Mouse (Mus musculus) myocyte (in vitro differentiated cells): ENCODE measurements around the gene Gm3278. TPM values are rescaled to one million over a fixed set of nuclear protein-coding genes. Genes with fewer than 3 reads are reported as not detected.
"Not testable (repeated sequence)": the region's sequence is repeated elsewhere in the genome, so short reads cannot be mapped to it uniquely, and the experiment has no call there.

Experiments
- H3K27me3 ChIP-seq: one replicate; pipeline ENCODE4 v1.6.1; 2011; ENCODE audit not compliant: control insufficient read depth, insufficient read depth, insufficient read length
- H3K36me3 ChIP-seq: one replicate; pipeline ENCODE4 v1.6.1; 2011; ENCODE audit not compliant: control insufficient read depth, insufficient read depth
- H3K4me2 ChIP-seq: one replicate; pipeline ENCODE4 v1.6.1; 2011; ENCODE audit warnings: low read depth, control low read depth
- H3K4me3 ChIP-seq: one replicate; pipeline ENCODE4 v1.5.1; 2011; ENCODE audit warnings: mild to moderate bottlenecking, control low read depth, moderate library complexity
- H3K79me2 ChIP-seq: one replicate; pipeline ENCODE4 v1.6.1; 2011; ENCODE audit not compliant: control insufficient read depth, insufficient read depth
- H3ac ChIP-seq: one replicate; pipeline ENCODE4 v1.6.1; 2011; ENCODE audit not compliant: control insufficient read depth, insufficient read length
- polyA plus RNA-seq: library from polyadenylated mRNA; unstranded; fragments of >200 nt; fragmentation: generic; extraction: Trizol; gene quantifications from one replicate; pipeline ENCODE4 v1.2.1, GENCODE M21; 2012; ENCODE audit warnings: missing spikeins

Gene Gm3278
- polyA plus RNA-seq, result not detected

DNA sequence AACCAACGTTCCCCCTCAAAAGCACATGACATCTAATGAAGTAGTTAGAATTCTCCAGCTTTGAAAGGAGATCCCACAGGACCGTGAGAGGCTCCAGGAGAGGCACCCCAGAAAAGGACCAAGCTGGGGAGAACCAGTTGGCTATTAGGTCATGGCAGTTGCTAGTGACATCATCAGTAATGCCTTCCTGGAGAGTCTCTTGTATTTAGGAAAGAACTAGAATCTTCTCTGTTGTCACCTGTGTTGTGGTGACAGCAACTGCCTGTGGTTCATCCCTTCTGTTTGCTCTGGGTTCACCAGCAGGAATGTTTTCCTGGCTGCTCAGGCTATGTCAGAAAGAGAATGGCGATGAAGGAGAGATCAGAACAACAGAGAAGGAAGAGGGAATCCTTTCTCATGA lies at the start of gene Gm3278:
Gm3278 (plus strand) TSS at position 301 of the 400 bp plus-strand sequence.
- H3K4me2 ChIP-seq, H3K4me3 ChIP-seq, H3ac ChIP-seq, H3K27me3 ChIP-seq, H3K79me2 ChIP-seq, H3K36me3 ChIP-seq: not testable (repeated sequence)

DNA sequence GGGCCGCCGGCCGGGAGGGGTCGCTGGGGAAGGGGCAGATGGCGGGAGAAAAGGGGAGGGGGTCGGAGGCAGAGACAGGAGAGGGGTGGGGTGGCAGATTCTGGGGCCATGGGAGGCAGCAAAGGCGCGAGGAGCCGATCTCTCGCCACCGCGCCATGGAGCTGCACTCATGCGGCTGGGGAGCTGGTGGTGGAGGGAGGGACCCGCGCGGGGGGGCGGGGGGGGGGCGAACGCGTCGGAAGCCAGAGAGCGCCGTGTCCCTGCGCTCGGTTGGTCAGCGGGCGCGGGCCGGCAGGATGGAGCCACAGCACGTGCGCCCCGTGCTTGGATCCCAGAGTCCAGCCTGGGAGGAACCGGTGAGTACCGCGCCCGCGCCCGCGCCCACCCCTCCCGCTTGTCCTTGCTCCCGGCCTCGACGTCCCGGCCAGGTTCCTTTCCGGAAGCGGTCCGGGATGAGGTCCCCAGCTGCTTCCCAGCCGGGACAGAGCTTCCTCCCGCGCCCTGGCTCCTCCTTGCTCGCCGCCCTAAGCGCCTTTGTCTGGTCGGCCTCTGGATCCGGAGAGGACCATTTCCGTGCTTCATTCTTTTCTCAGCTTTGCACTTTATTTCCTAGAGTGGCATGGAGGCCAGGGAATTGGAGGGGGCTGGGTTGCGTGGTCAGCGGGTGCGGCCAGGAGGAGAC lies 36.8 kb upstream of the Gm3278 start, which contains the start of gene Gm3264:
Gm3264 (plus strand) TSS at position 278 of the 682 bp plus-strand sequence.
- not testable (repeated sequence) for H3K79me2 ChIP-seq, H3K4me2 ChIP-seq, H3ac ChIP-seq, H3K4me3 ChIP-seq, H3K36me3 ChIP-seq, H3K27me3 ChIP-seq

Other genes with a start within 250 kb of the Gm3278 start
- not detected for gene Gm3239, start 228.2 kb upstream of the Gm3278 start, polyA plus RNA-seq
- gene Gm7876, start 183.2 kb upstream of the Gm3278 start, polyA plus RNA-seq, result not detected
- gene Gm3252, start 165.6 kb upstream of the Gm3278 start, polyA plus RNA-seq, result not detected
- gene Gm9602, start 116.1 kb upstream of the Gm3278 start, polyA plus RNA-seq, result not detected
- gene Gm3269, start 54.3 kb upstream of the Gm3278 start, polyA plus RNA-seq, result not detected
- gene Gm3264, start 36.8 kb upstream of the Gm3278 start, polyA plus RNA-seq, result not detected
- gene Gm8297, start 91.5 kb downstream of the Gm3278 start, polyA plus RNA-seq, result not detected
- gene Gm3298, start 123.5 kb downstream of the Gm3278 start, polyA plus RNA-seq, result not detected
- not detected for gene 4930555G01Rik, start 158.2 kb downstream of the Gm3278 start, polyA plus RNA-seq
- gene Gm8281, start 178.6 kb downstream of the Gm3278 start, polyA plus RNA-seq, result not detected
- gene Gm8279, start 239.1 kb downstream of the Gm3278 start, polyA plus RNA-seq, result not detected